Mouse (Mus musculus) kidney, adult 2 months (tissue): ENCODE data around the gene Gm37240.

Experiments used
- CTCF ChIP-seq: fragments of 200-500 bp; conservative IDR thresholded peaks from 2 replicates; pipeline ENCODE4 v1.5.1; 2011; ENCODE audit warnings: low read depth, mild to moderate bottlenecking, control low read depth, low read length, moderate library complexity, mixed read lengths; ENCODE audit not compliant: insufficient read depth, insufficient read length
- POLR2A ChIP-seq: fragments of 200-500 bp; IDR thresholded peaks from one replicate; pipeline ENCODE4 v1.6.1; 2011; ENCODE audit warnings: low read depth, low read length, control low read depth

DNA sequence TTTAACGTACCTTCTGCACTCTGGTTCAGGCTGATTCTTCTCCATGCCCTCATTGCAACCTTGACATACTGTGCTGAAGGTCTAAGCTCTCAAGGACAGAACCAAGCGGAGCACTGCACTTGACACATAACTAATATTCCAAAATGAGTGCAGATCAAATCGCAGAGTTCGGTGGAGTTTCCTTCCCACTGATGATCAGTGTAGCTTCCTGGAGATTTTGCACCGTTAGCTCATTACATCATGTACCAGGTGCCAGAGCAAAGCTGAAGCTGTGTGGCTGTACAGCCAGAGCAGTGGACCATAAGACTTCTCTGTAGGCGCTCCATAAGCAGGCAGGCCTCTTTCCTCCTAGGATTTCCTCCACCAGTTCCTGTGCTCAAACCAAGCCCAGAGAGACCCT, 427.3 kb downstream of the Gm37240 start:
- no peak for TF ChIP-seq CTCF
- TF ChIP-seq POLR2A, result no peak
